Mouse (Mus musculus): ENCODE data around the gene Gm4303.
"Not testable (repeated sequence)": the region's sequence is repeated elsewhere in the genome, so short reads cannot be mapped to it uniquely, and the experiment has no call there.

Gm4303 gene

GRCm38 (mm10) chr10:100345672-100346071, at the start of gene Gm4303:
Gene Gm4303, plus strand, starts transcription at chr10:100345972.
- POLR2A ChIA-PET, CTCF ChIA-PET: not testable (repeated sequence)

GRCm38 (mm10) chr10:100296105-100296504, 49.7 kb upstream of the Gm4303 start:
- ChIA-PET POLR2A (no interaction called here), CTCF (no interaction called here)

- CTCF ChIA-PET, POLR2A ChIA-PET: not testable (repeated sequence)
Observed at GRCm38 (mm10) chr10:100300106-100300505, 45.7 kb upstream of the Gm4303 start.

GRCm38 (mm10) chr10:100335376-100335775, 10.4 kb upstream of the Gm4303 start, which contains the start of gene Gm4301:
Gene Gm4301, plus strand, starts transcription at chr10:100335676.
- POLR2A ChIA-PET, CTCF ChIA-PET: not testable (repeated sequence)

- POLR2A ChIA-PET, CTCF ChIA-PET: not testable (repeated sequence)
Observed at GRCm38 (mm10) chr10:100340536-100340935, 5.2 kb upstream of the Gm4303 start, which contains the start of gene Gm4302. Gene Gm4302, plus strand, starts transcription at chr10:100340836.

- POLR2A ChIA-PET, CTCF ChIA-PET: not testable (repeated sequence)
Observed at GRCm38 (mm10) chr10:100350793-100351192, 5.0 kb downstream of the Gm4303 start, which contains the start of gene Gm4305. Gene Gm4305, plus strand, starts transcription at chr10:100351093.

- POLR2A ChIA-PET, CTCF ChIA-PET: not testable (repeated sequence)
Observed at GRCm38 (mm10) chr10:100356841-100357240, 11.1 kb downstream of the Gm4303 start.

- CTCF ChIA-PET, result not testable (repeated sequence)
Observed at GRCm38 (mm10) chr10:100361038-100361437, 15.3 kb downstream of the Gm4303 start, which contains the start of gene Gm4307. Gene Gm4307, plus strand, starts transcription at chr10:100361338.

GRCm38 (mm10) chr10:100382460-100382859, 36.7 kb downstream of the Gm4303 start, which contains the start of gene Gm4312:
Gene Gm4312, minus strand, starts transcription at chr10:100382560.
- POLR2A ChIA-PET, CTCF ChIA-PET: not testable (repeated sequence)

More at GRCm38 (mm10) chr10:100361038-100361437, 15.3 kb downstream of the Gm4303 start, which contains the start of gene Gm4307:
- POLR2A ChIA-PET, result not testable (repeated sequence)
